Mouse (Mus musculus) heart, postnatal 14 days (tissue): Measurements from ENCODE around the gene Cldn7. TPM values are rescaled to one million over a fixed set of nuclear protein-coding genes. Genes with fewer than 3 reads are reported as not detected.

Source experiments
- microRNA-seq, 2 experiments: library from miRNA; unstranded; fragments of <30 nt; microRNA quantifications; one replicate each; pipeline ENCODE4 v1.2.0; 2021 to 2022
- total RNA-seq, 2 experiments: library from RNA; stranded (reverse); gene quantifications; 2 replicates each; pipeline ENCODE4 v1.2.3; 2021

The Cldn7 gene
- total RNA-seq, 2 experiments from 2014 or later = 0.48 TPM; not detected in 1

Small RNAs within 50 kb of the gene (microRNA-seq; reads per million reads assigned to microRNA genes)
- 0 reads per million in 2 experiments for gene Gm44349
- 2,686 to 11,995 reads per million in 2 experiments for gene Mir324

Other genes with a start within 250 kb of the Cldn7 start
- 10 to 100 TPM; 35.6 to 37.5 TPM for gene Polr2a, start 206.1 kb upstream of the Cldn7 start, total RNA-seq
- under 1 TPM in 1 of 2 experiments, not detected in 1; 0.12 TPM for gene Slc35g3, start 202.8 kb upstream of the Cldn7 start, total RNA-seq
- 10 to 100 TPM; 36.5 to 43.3 TPM for gene Zbtb4, start 198.9 kb upstream of the Cldn7 start, total RNA-seq
- gene Chrnb1, start 168.8 kb upstream of the Cldn7 start, total RNA-seq = 1 to 10 TPM; 5.4 to 6.0 TPM
- gene Fgf11, start 162.9 kb upstream of the Cldn7 start, total RNA-seq = 1 to 10 TPM; 2.6 to 2.8 TPM
- under 1 TPM; 0.54 to 0.65 TPM for gene Tmem102, start 159.2 kb upstream of the Cldn7 start, total RNA-seq
- not detected for gene Gm39566, start 149.5 kb upstream of the Cldn7 start, total RNA-seq
- not detected for gene Spem2, start 146.3 kb upstream of the Cldn7 start, total RNA-seq
- not detected for gene Spem1, start 142.6 kb upstream of the Cldn7 start, total RNA-seq
- 10 to 100 TPM in 1 of 2 experiments, 1 to 10 TPM in 1; 7.9 to 10.4 TPM for gene Nlgn2, start 127.0 kb upstream of the Cldn7 start, total RNA-seq
- gene Tmem256, start 126.3 kb upstream of the Cldn7 start, total RNA-seq = 100 to 1,000 TPM; 134 to 138 TPM
- gene Plscr3, start 118.4 kb upstream of the Cldn7 start, total RNA-seq = 10 to 100 TPM; 34.0 to 35.9 TPM
- under 1 TPM in 1 of 2 experiments, not detected in 1; 0.24 TPM for gene Tnk1, start 106.0 kb upstream of the Cldn7 start, total RNA-seq
- not detected for gene Tmem95, start 86.8 kb upstream of the Cldn7 start, total RNA-seq
- gene Kctd11, start 83.4 kb upstream of the Cldn7 start, total RNA-seq = 1 to 10 TPM; 3.1 to 3.8 TPM
- 1 to 10 TPM; 2.3 to 6.8 TPM for gene Acap1, start 69.2 kb upstream of the Cldn7 start, total RNA-seq
- 1 to 10 TPM in 1 of 2 experiments, under 1 TPM in 1; 0.95 to 1.1 TPM for gene 2810408A11Rik, start 63.8 kb upstream of the Cldn7 start, total RNA-seq
- 10 to 100 TPM; 43.5 to 45.8 TPM for gene Neurl4, start 63.7 kb upstream of the Cldn7 start, total RNA-seq
- gene Gps2, start 50.9 kb upstream of the Cldn7 start, total RNA-seq = 10 to 100 TPM; 28.8 to 30.6 TPM
- 100 to 1,000 TPM; 434 to 455 TPM for gene Eif5a, start 42.8 kb upstream of the Cldn7 start, total RNA-seq
- 10 to 100 TPM; 14.4 to 21.8 TPM for gene Ybx2, start 29.0 kb upstream of the Cldn7 start, total RNA-seq
- 100 to 1,000 TPM; 206 to 234 TPM for gene Slc2a4, start 16.6 kb upstream of the Cldn7 start, total RNA-seq
- 100 to 1,000 TPM; 143 to 147 TPM for gene Ctdnep1, start 16.4 kb downstream of the Cldn7 start, total RNA-seq
- gene Elp5, start 17.7 kb downstream of the Cldn7 start, total RNA-seq = 10 to 100 TPM; 52.4 to 59.0 TPM
- 100 to 1,000 TPM; 249 to 257 TPM for gene Gabarap, start 26.4 kb downstream of the Cldn7 start, total RNA-seq
- gene Phf23, start 31.0 kb downstream of the Cldn7 start, total RNA-seq = 10 to 100 TPM; 27.4 to 31.5 TPM
- 1 to 10 TPM; 7.2 to 9.2 TPM for gene Dvl2, start 35.8 kb downstream of the Cldn7 start, total RNA-seq
- gene Acadvl, start 50.6 kb downstream of the Cldn7 start, total RNA-seq = 1,000 to 10,000 TPM; 1,350 to 1,353 TPM
- 10 to 100 TPM; 10.4 to 11.2 TPM for gene Dlg4, start 52.2 kb downstream of the Cldn7 start, total RNA-seq
- not detected for gene Asgr1, start 89.3 kb downstream of the Cldn7 start, total RNA-seq
- under 1 TPM in 1 of 2 experiments, not detected in 1; 0.45 TPM for gene Asgr2, start 127.9 kb downstream of the Cldn7 start, total RNA-seq
- gene Mgl2, start 165.6 kb downstream of the Cldn7 start, total RNA-seq = 1 to 10 TPM; 2.2 to 2.7 TPM
- gene Clec10a, start 191.4 kb downstream of the Cldn7 start, total RNA-seq = 1 to 10 TPM; 1.7 to 2.2 TPM
- under 1 TPM; 0.76 to 0.90 TPM for gene Slc16a11, start 248.0 kb downstream of the Cldn7 start, total RNA-seq